Mouse (Mus musculus) frontal cortex, adult (tissue): ENCODE measurements at regions not wholly inside any gene's neighbourhood (a gene's known extent, or its start where the extent isn't known, plus 50 kb on each side); places are given as distances from the start of the nearest gene placed in this dataset.
"Not testable (repeated sequence)": the region's sequence is repeated elsewhere in the genome, so short reads cannot be mapped to it uniquely, and the experiment has no call there.

Experiments
- ATAC-seq: cut with Nextera tagmentation; 2 replicates; pipeline ENCODE4 v1.9.2; 2017; ENCODE audit warnings: mild to moderate bottlenecking, moderate library complexity, mixed read lengths; ENCODE audit not compliant: low TSS enrichment

- peak; percentile 52 for ATAC-seq
Observed at GRCm38 (mm10) chr6:9498921-9499320, 550.7 kb downstream of the Nxph1 start.

DNA sequence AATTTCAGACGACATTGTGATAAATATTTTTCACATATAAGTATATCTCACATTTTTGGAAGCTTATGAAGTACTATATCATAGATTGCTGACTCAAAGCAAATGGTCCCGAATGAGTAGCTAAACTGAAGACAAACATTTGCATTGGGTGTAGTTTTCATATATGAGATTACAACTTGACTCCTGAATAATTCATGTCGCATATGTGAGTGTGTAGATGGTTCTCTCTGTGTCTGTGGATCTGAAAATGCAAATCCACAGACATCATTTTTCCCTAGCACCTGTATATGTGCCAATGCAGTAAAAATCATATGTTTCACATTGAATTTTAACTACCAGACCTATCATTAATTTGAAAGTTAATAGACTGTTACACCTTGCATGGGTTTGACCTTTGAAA is 586.2 kb downstream of the Nxph1 start:
- no peak for ATAC-seq

DNA sequence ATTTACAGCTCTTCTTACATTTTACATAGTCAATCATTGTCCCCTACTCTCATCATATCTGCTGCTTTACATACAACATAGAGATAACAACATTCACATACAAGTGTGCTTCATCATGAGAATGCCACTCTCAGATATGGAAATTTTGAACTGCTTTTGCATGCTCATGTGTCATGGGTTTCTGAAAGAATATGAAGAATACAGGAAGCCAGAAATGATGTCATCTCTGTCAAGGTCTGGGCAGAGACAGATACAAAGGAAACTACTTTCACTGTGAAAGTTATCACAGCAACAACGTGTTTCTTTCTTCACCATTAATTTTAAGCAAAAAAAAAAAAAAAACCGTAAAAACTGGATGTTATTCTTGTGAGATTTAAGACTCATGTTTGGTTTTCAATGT is 590.5 kb downstream of the Nxph1 start:
- ATAC-seq: no peak

- no peak for ATAC-seq
Observed at GRCm38 (mm10) chr6:9550096-9550939, 602.1 kb downstream of the Nxph1 start.

DNA sequence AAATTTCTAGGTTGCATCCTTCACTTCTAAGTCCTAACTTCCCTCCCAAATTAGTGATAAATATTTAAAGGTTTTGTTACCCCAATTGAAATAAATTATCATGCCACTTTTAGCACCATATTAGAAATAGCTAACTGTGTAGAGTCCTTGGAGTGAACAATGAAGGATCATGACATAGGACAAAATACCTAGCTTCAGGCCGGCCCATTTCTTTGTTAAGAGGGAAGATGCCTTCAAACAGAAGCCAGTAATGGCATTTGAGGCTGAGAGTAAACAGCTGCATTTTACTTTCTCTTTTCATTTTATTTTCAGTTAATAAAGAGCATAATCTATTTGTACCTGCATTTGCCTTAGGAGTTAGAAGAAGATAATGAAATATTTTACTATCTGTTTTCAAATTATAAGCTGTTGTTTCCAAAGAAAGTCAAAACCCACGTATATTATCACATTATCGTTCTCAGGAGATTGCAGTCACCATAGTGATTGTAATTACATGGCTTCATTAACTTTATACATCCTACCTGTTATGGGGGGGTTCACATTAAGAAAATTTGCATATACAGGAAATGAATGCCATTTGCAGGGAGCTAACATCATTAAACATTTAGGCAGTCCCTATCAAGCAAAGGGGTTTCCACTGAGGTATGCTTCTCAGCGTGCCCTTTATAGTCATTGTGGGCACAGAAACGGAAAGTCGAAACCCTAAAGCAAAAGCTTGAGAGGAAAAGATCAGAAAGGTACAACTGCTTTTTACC is 615.2 kb downstream of the Nxph1 start:
- ATAC-seq: no peak

GRCm38 (mm10) chr6:9571787-9572186 is 623.6 kb downstream of the Nxph1 start:
- ATAC-seq: no peak

DNA sequence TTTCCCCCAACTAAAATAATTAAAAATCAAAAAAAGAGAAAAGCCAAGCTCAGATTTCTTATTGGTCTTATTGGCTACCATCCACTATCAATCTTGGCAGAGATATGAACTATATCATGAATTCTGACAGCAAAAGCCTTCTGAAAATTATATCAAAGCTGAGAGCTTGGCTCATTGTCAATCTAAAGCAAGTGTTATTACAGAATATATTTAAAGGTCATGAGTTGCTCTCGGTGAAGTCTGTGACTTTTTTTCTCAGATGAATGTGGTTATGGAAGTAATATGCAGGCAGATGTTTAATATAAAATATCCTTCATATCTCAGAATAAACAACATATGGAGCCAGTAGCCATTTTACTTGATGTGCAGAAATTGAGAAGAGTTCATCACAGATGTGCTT is 645.2 kb downstream of the Nxph1 start:
- no peak for ATAC-seq

DNA sequence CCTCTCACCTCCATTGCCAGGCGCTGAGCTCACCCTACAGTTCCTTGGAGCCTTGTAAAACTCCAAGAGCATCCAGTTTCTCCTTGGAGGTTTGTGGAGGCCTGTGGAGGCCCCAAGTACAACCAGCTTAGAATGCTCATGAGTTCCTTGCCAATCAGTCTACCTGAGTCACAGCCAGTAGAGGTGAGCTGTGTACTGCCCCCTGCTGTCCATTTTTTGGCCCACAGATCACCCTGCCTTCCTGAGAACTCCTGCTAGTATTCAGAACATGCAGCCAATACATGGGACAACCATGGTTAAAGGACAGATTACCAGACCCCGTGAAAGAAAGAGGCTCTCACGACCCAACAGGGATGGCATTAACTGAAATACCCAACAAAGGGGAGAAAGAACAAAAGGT is 651.2 kb downstream of the Nxph1 start:
- no peak for ATAC-seq

DNA sequence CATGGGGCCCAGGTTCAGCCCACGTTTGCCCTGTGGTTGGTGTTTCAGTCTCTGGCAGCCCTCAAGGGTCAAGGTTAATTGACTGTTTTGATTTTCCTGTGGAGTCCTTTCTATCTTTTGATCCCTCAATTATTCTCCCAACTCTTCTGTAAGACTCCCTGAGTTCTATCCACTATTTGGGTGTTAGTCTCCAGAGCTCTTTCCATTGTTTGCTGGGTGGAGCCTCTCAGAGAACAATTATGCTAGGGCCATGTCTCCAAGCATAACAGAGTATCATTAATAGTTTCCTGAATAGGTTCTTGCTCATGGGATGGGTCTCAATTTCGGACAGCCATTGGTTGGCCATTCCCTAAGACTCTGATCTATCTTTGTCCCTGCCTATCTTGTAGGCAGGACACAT is 685.7 kb downstream of the Nxph1 start:
- ATAC-seq: no peak

- ATAC-seq: not testable (repeated sequence)
Observed at GRCm38 (mm10) chr6:9643456-9643855, 695.2 kb downstream of the Nxph1 start.

DNA sequence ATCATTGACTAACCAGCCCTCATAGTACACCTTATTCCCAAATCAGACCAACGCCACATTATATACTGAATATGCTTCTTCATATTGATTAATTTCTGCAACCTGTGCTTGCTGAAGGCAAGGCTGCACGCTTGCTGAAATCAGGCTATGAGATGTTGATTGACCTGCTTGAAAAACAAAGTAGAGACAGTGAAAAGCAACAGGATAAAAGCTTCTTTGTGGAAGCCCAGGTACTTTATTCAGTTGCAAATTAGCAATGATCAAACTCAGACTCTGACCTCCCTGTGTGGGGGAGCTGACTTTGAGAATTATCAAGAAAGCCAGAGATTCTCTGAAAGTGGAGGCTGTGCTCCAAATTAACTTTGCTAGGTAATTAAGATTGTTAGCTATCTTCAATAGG is 695.7 kb downstream of the Nxph1 start:
- ATAC-seq: not testable (repeated sequence)

DNA sequence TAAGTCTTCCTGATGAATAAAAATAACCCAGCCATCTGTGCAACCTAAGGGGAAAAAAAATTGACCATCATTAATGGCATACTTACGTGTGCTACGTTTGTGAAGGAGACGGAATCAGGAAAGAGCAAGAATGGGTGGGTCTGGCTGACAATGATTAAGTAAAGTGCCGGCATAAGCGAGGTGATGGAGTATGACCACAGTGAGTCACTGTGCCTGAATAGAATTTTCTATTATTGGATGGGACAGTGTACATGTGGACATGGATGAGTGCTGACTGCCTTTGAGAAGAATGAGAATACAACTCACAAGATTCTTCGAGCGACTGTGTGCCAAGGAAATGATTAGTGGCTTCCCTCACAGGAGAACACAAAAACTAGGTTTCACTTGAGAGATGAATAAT is 711.4 kb downstream of the Nxph1 start:
- no peak for ATAC-seq

DNA sequence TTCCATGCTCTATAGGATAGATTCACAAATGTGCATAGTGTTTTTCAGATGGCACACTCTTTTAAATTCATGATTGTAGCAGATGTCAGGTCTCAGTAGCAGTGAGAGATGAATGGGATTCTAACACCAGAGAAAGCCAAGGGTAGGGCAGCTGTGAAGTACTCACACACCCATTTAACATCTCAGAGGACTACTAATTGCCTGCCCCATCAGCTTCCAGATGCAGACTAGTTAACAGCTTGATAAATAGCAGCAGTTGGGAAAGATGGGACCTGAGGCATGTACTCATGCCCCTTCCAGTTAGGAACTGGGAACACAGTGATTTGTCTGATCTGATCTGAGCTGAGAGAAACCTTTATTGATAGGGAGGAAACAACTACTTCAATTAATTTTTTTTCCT is 737.0 kb downstream of the Nxph1 start:
- ATAC-seq: no peak

DNA sequence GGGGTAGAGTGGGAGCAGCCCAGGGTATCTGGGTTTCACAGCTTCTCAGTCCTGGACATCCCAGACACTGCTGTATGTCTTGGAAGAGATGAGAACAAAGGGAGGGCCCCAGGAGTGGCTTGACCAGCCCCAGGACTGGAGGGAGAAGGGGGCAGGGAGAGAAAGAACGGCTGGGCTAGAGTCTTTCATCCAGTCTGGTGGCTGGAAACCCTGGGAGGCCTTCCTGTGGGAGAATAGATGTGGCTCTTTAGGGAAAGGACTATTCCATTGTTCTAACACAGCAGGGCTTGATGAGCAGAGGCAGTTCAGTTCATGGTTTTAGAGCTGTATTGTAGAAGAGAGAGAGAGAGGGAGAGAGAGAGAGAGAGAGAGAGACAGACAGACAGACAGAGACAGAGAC is 745.5 kb downstream of the Nxph1 start:
- no peak for ATAC-seq

DNA sequence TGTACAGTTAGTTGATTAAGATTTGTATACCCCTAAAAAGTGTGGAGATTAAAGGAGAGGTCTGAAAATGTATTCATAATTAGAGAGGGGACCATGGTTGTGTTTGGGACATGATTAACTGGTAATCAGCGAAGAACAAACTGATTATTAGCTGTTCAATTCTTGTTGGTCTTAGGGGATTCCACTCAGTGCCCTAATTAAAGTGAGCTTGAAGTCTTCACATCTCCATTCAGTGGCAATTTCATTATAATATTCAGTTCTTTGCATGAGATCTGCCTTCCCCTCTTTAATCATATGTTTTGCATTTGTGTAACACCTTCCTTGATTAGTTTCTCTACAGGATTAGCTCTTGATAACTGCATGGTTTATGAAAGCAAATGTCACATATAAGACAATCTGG is 749.5 kb downstream of the Nxph1 start:
- ATAC-seq: no peak

- ATAC-seq: no peak
Observed at GRCm38 (mm10) chr6:9698193-9698592, 750.0 kb downstream of the Nxph1 start.
